Mouse (Mus musculus) embryo, embryonic 10.5 days (tissue): ENCODE measurements at regions not wholly inside any gene's neighbourhood (a gene's known extent, or its start where the extent isn't known, plus 50 kb on each side); places are given as distances from the start of the nearest gene placed in this dataset.
"Not testable (repeated sequence)": the region's sequence is repeated elsewhere in the genome, so short reads cannot be mapped to it uniquely, and the experiment has no call there.

ENCODE experiments used
- DNase-seq: peaks from one replicate; pipeline ENCODE4 v3.0.0-alpha.2; 2015; ENCODE audit warnings: low spot score

- not testable (repeated sequence) for DNase-seq
Observed at GRCm38 (mm10) chr12:93754505-93754904, 1905.5 kb upstream of the Sel1l start.

GRCm38 (mm10) chr12:93748300-93748847, 1899.4 kb upstream of the Sel1l start:
- no peak for DNase-seq

- DNase-seq = peak; percentile 2
Observed at GRCm38 (mm10) chr12:93718704-93719497, 1869.9 kb upstream of the Sel1l start.

- no peak for DNase-seq
Observed at GRCm38 (mm10) chr12:93705956-93706355, 1857.0 kb upstream of the Sel1l start.

- DNase-seq = no peak
Observed at GRCm38 (mm10) chr12:93687196-93687595, 1838.2 kb upstream of the Sel1l start.

- DNase-seq = peak; percentile 5
Observed at GRCm38 (mm10) chr12:93684385-93684784, 1835.4 kb upstream of the Sel1l start.

- no peak for DNase-seq
Observed at GRCm38 (mm10) chr12:93677478-93677877, 1828.5 kb upstream of the Sel1l start.

- DNase-seq = no peak
Observed at GRCm38 (mm10) chr12:93675032-93675431, 1826.1 kb upstream of the Sel1l start.

GRCm38 (mm10) chr12:93669211-93669610, 1820.3 kb upstream of the Sel1l start:
- DNase-seq = no peak

- DNase-seq = no peak
Observed at GRCm38 (mm10) chr12:93666799-93667198, 1817.8 kb upstream of the Sel1l start.
